Mouse (Mus musculus) liver, embryonic 11.5 days (tissue): Measurements from ENCODE around the gene Dlx1. TPM values are rescaled to one million over a fixed set of nuclear protein-coding genes. Genes with fewer than 3 reads are reported as not detected.

Experiments used
- ATAC-seq: fragments of 200-750 bp; cut with Nextera tagmentation; replicated peaks from 2 replicates; pipeline ENCODE4 v1.8.0; 2017; ENCODE audit warnings: moderate number of reproducible peaks, mild to moderate bottlenecking, moderate TSS enrichment, moderate library complexity; ENCODE audit not compliant: low FRiP score
- DNase-seq: peaks from one replicate; pipeline ENCODE4 v3.0.0-alpha.2; 2017; ENCODE audit warnings: low spot score
- H3K27ac ChIP-seq: fragments of 300-500 bp; sonication (generic); 2 replicates; pipeline ENCODE4 v1.5.1; 2014; ENCODE audit warnings: mild to moderate bottlenecking, low read depth, low read length, control low read depth
- H3K27me3 ChIP-seq: fragments of 300-500 bp; sonication (generic); replicated peaks from 2 replicates; pipeline ENCODE4 v1.6.1; 2014; ENCODE audit warnings: low read length, mixed read lengths; ENCODE audit not compliant: control insufficient read depth, insufficient read depth
- H3K36me3 ChIP-seq: fragments of 300-500 bp; sonication (generic); 2 replicates; pipeline ENCODE4 v1.6.1; 2014; ENCODE audit warnings: mild to moderate bottlenecking, low read length, moderate library complexity, mixed read lengths; ENCODE audit not compliant: control insufficient read depth, insufficient read depth
- H3K4me1 ChIP-seq: fragments of 300-500 bp; sonication (generic); replicated peaks from 2 replicates; pipeline ENCODE4 v1.6.1; 2014; ENCODE audit warnings: low read length, mixed read lengths; ENCODE audit not compliant: control insufficient read depth, insufficient read depth
- H3K4me2 ChIP-seq: fragments of 300-500 bp; sonication (generic); 2 replicates; pipeline ENCODE4 v1.6.1; 2014; ENCODE audit warnings: mild to moderate bottlenecking, control low read depth, moderate library complexity
- H3K4me3 ChIP-seq: fragments of 300-500 bp; sonication (generic); 2 replicates; pipeline ENCODE4 v1.5.1; 2014; ENCODE audit warnings: low read depth, low read length, control low read depth
- H3K9ac ChIP-seq: fragments of 300-500 bp; sonication (generic); 2 replicates; pipeline ENCODE4 v1.6.1; 2014; ENCODE audit warnings: low read depth, low read length, control low read depth
- H3K9me3 ChIP-seq: fragments of 300-500 bp; sonication (generic); 2 replicates; pipeline ENCODE4 v1.6.1; 2016; ENCODE audit warnings: low read length, inconsistent platforms, mixed read lengths; ENCODE audit not compliant: control insufficient read depth
- WGBS: fragments of 180-500 bp; shearing (Covaris S2); extraction: QIAGEN DNeasy Blood & Tissue Kit; methylation state at CpG from one replicate; pipeline ENCODE4 v1.1.7; 2014; 5-methylcytosine and 5-hydroxymethylcytosine counted together
- polyA plus RNA-seq: library from polyadenylated mRNA; unstranded; fragments of >200 nt; fragmentation: Nextera tagmentation; extraction: Ambion mirVana; gene quantifications from 2 replicates; pipeline ENCODE4 v1.2.1, GENCODE M21; 2014

Dlx1 gene
- 1.1 and 2.2 TPM in 2 replicates for polyA plus RNA-seq

GRCm38 (mm10) chr2:71528014-71528713 is at the start of gene Dlx1:
Gene Dlx1 (plus strand): TSS chr2:71528113.
- Histone ChIP-seq H3K36me3 (no peaks in the 10 kb centered on the region), H3K4me3 (peak within 1 kb of the TSS; percentile 59), H3K4me2 (peak within 1 kb of the TSS; percentile 91), H3K4me1 (peaks cover 9% of the 10 kb centered on the region; the same call in 1 of the 2 replicates), H3K9ac (no peak within 1 kb of the TSS), H3K27me3 (peaks cover 97% of the 10 kb centered on the region), H3K27ac (no peak within 1 kb of the TSS), H3K9me3 (no peaks in the 10 kb centered on the region)
- 1% methylated on average over 26 of the region's 26 CpGs for WGBS
- ATAC-seq (no peak), DNase-seq (no peak)

DNA sequence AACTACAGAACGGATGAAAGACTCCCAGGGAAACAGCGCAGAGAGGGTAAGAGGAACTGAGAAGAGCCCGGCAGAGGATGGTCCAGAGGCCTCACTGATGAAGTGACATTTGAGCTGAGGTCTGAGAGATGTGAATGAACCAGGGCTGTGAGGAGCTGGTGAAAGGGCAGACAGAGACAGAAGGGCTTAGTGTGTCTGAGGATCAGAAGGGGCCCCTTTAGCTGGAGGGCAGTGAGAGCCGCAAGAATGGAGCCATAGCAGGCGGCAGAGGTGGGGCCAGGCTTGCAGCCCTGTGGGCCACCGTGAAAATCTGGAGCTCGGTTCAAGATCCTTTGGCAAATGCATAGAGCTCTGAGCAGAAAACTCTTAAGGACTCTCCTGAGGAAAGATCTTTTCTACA is 48.0 kb upstream of the Dlx1 start:
- Histone ChIP-seq H3K9me3 (no peaks in the 10 kb centered on the region), H3K27me3 (no peaks in the 10 kb centered on the region), H3K4me1 (no peaks in the 10 kb centered on the region), H3K36me3 (no peaks in the 10 kb centered on the region), H3K27ac (no peak overlapping the region), H3K9ac (no peak overlapping the region), H3K4me3 (no peak overlapping the region), H3K4me2 (no peak overlapping the region)
- DNase-seq = no peak
- no peak for ATAC-seq
- 46% methylated on average over 7 of the region's 7 CpGs for WGBS

DNA sequence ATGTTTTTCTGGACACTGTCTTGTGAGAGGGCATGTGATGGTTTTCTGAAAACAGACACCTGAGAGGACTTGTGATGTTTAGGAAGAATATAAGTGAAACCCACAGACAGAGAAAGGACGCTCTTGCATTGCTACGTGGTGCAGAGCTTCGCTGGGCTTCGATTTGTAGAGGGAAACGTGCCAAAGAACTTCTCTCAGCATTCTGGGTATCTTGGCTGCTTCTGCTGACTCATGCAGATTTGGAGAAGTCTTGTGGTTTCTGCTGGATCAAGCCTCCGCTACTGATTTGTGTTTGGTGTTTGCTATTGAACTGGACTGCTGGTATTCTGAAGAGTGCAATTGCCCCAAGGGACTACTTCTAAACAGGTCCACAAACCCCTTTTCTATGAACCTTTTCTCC is 46.1 kb upstream of the Dlx1 start:
- H3K9me3 ChIP-seq = no peaks in the 10 kb centered on the region
- ATAC-seq = no peak
- no peaks in the 10 kb centered on the region for H3K4me1 ChIP-seq
- H3K9ac ChIP-seq = no peak overlapping the region
- no peaks in the 10 kb centered on the region for H3K36me3 ChIP-seq
- H3K4me3 ChIP-seq = no peak overlapping the region
- DNase-seq = no peak
- no peak overlapping the region for H3K27ac ChIP-seq
- 69% methylated on average over 6 of the region's 6 CpGs for WGBS
- H3K27me3 ChIP-seq = no peaks in the 10 kb centered on the region
- H3K4me2 ChIP-seq = no peak overlapping the region

- H3K4me2 ChIP-seq = no peak overlapping the region
- no peaks in the 10 kb centered on the region for H3K36me3 ChIP-seq
- WGBS = 76% methylated on average over 10 of the region's 10 CpGs
- no peaks in the 10 kb centered on the region for H3K4me1 ChIP-seq
- ATAC-seq (no peak), DNase-seq (no peak)
- no peak overlapping the region for H3K9ac ChIP-seq
- H3K4me3 ChIP-seq = no peak overlapping the region
- H3K9me3 ChIP-seq = no peaks in the 10 kb centered on the region
- no peaks in the 10 kb centered on the region for H3K27me3 ChIP-seq
- no peak overlapping the region for H3K27ac ChIP-seq
Measured at GRCm38 (mm10) chr2:71483046-71483716, 44.7 kb upstream of the Dlx1 start.

GRCm38 (mm10) chr2:71483717-71484066 is 44.2 kb upstream of the Dlx1 start:
- Histone ChIP-seq H3K4me2 (no peak overlapping the region), H3K4me3 (no peak overlapping the region), H3K27me3 (no peaks in the 10 kb centered on the region), H3K9me3 (no peaks in the 10 kb centered on the region), H3K27ac (no peak overlapping the region), H3K4me1 (no peaks in the 10 kb centered on the region), H3K9ac (no peak overlapping the region), H3K36me3 (no peaks in the 10 kb centered on the region)
- WGBS = 76% methylated on average over 5 of the region's 5 CpGs
- DNase-seq (no peak), ATAC-seq (no peak)

- Histone ChIP-seq H3K9me3 (no peaks in the 10 kb centered on the region), H3K27ac (no peak overlapping the region), H3K27me3 (no peaks in the 10 kb centered on the region), H3K4me3 (no peak overlapping the region), H3K4me2 (no peak overlapping the region), H3K9ac (no peak overlapping the region), H3K4me1 (no peaks in the 10 kb centered on the region), H3K36me3 (no peaks in the 10 kb centered on the region)
- DNase-seq = no peak
- no peak for ATAC-seq
Measured at GRCm38 (mm10) chr2:71491295-71491694, 36.6 kb upstream of the Dlx1 start.

DNA sequence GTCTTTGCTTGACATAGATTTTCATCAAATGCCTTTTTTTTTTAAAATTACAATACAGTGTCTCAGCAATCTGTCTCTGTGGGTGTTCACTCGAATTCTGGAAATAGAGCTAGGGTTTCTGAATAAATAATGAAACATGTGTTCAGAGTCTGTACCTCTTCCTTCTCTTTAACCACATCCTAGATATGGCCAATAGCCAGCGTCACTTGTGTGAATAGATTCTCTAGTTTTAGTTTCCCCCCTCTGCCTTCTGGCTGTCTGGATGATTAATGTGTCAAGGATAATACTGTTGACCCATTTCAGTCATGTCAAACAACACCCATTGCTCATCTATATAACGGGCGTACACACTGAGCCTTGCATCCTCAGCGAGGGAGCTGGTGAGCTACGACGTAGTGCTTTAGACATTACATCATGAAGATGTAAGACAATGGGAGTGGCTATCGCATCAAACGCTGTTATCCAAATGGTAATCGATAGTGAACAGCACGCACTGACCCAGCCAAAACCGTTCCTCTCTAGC is 34.7 kb upstream of the Dlx1 start:
- H3K36me3 ChIP-seq = no peaks in the 10 kb centered on the region
- no peak overlapping the region for H3K4me3 ChIP-seq
- WGBS = 68% methylated on average over 12 of the region's 12 CpGs
- DNase-seq (no peak), ATAC-seq (no peak)
- no peak overlapping the region for H3K4me2 ChIP-seq
- no peak overlapping the region for H3K27ac ChIP-seq
- no peak overlapping the region for H3K9ac ChIP-seq
- no peaks in the 10 kb centered on the region for H3K4me1 ChIP-seq
- H3K27me3 ChIP-seq = no peaks in the 10 kb centered on the region
- H3K9me3 ChIP-seq = no peaks in the 10 kb centered on the region

GRCm38 (mm10) chr2:71494503-71494902 is 33.4 kb upstream of the Dlx1 start:
- DNase-seq (no peak), ATAC-seq (no peak)
- no peak overlapping the region for H3K9ac ChIP-seq
- 72% methylated on average over 10 of the region's 10 CpGs for WGBS
- no peak overlapping the region for H3K4me3 ChIP-seq
- no peaks in the 10 kb centered on the region for H3K4me1 ChIP-seq
- no peak overlapping the region for H3K27ac ChIP-seq
- no peaks in the 10 kb centered on the region for H3K36me3 ChIP-seq
- H3K27me3 ChIP-seq = no peaks in the 10 kb centered on the region
- no peak overlapping the region for H3K4me2 ChIP-seq
- H3K9me3 ChIP-seq = no peaks in the 10 kb centered on the region

- Histone ChIP-seq H3K9me3 (no peaks in the 10 kb centered on the region), H3K4me3 (no peak overlapping the region), H3K27ac (no peak overlapping the region), H3K4me2 (no peak overlapping the region), H3K27me3 (no peaks in the 10 kb centered on the region), H3K4me1 (no peaks in the 10 kb centered on the region), H3K36me3 (no peaks in the 10 kb centered on the region), H3K9ac (no peak overlapping the region)
- DNase-seq (no peak), ATAC-seq (no peak)
- 57% methylated on average over 4 of the region's 4 CpGs for WGBS
Measured at GRCm38 (mm10) chr2:71494971-71495370, 32.9 kb upstream of the Dlx1 start.
